8 mouse cellular contexts compared by ENCODE assay signal in the genomic region with DNA sequence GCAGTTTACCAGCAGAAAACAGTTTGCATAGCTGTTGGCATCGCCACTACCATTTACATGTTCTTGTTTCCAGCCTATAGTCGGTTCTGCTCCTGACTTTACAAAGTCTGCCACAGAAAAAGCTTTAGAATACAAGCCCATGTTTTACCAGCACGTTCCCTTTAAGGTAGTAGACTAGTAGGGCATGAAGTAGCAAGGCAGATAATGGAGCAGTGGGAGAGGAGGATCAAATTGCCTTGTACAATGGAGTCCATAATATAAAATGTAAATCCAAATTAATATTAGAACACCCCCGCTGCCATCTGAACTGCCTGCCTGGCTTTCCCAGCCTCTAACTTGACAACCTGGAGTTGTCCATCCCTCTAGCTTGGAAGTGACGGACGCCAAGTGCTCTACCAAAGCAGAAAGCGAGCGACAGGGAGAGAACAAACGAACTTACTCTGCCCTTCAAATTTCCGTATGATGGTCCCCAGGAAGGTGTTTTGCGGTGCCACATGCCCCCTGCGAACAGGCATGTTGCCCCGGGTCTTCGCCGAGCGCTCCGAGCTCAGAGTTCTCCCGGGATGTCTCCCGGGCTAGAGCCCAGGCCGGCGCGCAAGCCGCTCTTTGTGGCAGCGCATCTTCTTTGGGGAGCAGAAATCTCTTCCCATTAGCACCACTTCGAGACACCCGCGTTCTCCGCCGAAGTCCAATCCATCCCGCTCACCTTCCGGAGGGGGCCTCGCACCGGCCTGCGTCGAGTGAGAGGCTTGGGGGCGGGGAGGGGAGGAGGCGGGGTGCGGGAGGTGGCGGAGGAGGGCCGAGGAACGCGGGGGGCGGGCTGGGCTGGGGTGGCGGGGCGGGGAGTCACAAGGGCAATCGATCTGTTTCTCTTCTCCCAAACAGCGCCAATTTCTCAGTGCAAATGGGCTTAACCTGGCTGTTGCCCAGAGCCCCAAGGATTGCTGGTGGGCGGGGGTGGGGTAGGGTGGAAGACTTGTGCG. TPM values are rescaled to one million over a fixed set of nuclear protein-coding genes. Genes with fewer than 3 reads are reported as not detected.
A peak's percentile ranks its signal among the peaks of the same experiment; 100 is the strongest.
DNase-seq lines count a peak whose midpoint lies in the region; ATAC-seq and TF ChIP-seq lines count a peak whose summit lies in the region.

Kcnh7 (minus strand) TSS at position 725 of the 983 bp plus-strand sequence.

- H3K27ac ChIP-seq in ES-Bruce4 (ENCODE audit: insufficient read depth, low read length), result no peak within 1 kb of the TSS
- H3K27ac ChIP-seq in forebrain, embryonic 10.5 days, result peak within 1 kb of the TSS; percentile 53; the same call in 1 of the 2 replicates
- H3K27ac ChIP-seq in layer of hippocampus, adult 2 months, result peak within 1 kb of the TSS; percentile 84
- H3K27ac ChIP-seq in stomach, embryonic 16.5 days (ENCODE audit: low read length), result no peak within 1 kb of the TSS

- no peak for TF ChIP-seq POLR2A in ES-Bruce4 (IDR thresholded peaks at IDR 0.05; ENCODE audit: insufficient read depth, low read length)

- ATAC-seq in stomach, embryonic 16.5 days (ENCODE audit: insufficient read depth, low FRiP score), result peak; percentile 13; the same call in 1 of the 2 replicates

- DNase-seq in adrenal gland, postnatal 10 days, result peak; percentile 4
- DNase-seq in adrenal gland, postnatal 25 days, result no peak
- DNase-seq in forebrain, embryonic 10.5 days (ENCODE audit: extremely low spot score, low spot score), result peak; percentile 27
- DNase-seq in layer of hippocampus, adult 2 months (ENCODE audit: low spot score in 2 of 2), result peak; percentile 20 to 41
- DNase-seq in mesoderm, embryonic 11.5 days (ENCODE audit: low read depth, low spot score), result peak; percentile 25
- no peak for DNase-seq in urinary bladder, postnatal 10 days (ENCODE audit: low spot score)

- peak within 1 kb of the TSS; percentile 58 for H3K4me3 ChIP-seq in ES-Bruce4 (ENCODE audit: low read depth, low read length)
- H3K4me3 ChIP-seq in forebrain, embryonic 10.5 days, result peak within 1 kb of the TSS; percentile 67
- peak within 1 kb of the TSS; percentile 77 for H3K4me3 ChIP-seq in layer of hippocampus, adult 2 months
- peak within 1 kb of the TSS; percentile 46 for H3K4me3 ChIP-seq in stomach, embryonic 16.5 days (replicated peaks; ENCODE audit: low read length)

- 2% methylated on average over 46 of the region's 49 CpGs for WGBS in forebrain, embryonic 10.5 days
- WGBS in stomach, embryonic 16.5 days, result 2% methylated on average over 46 of the region's 49 CpGs

- no peaks in the 10 kb centered on the region for H3K4me1 ChIP-seq in ES-Bruce4 (ENCODE audit: control insufficient read depth, insufficient read depth, low read length)
- peaks cover 19% of the 10 kb centered on the region for H3K4me1 ChIP-seq in forebrain, embryonic 10.5 days
- H3K4me1 ChIP-seq in stomach, embryonic 16.5 days (ENCODE audit: control insufficient read depth, insufficient read depth, low read length), result peaks cover 2% of the 10 kb centered on the region; the same call in 1 of the 2 replicates

- peak within 1 kb of the TSS; percentile 40; the same call in 1 of the 2 replicates for H3K9ac ChIP-seq in ES-Bruce4 (ENCODE audit: low read depth, poor library complexity, severe bottlenecking)
- no peak within 1 kb of the TSS; the same call in 1 of the 2 replicates for H3K9ac ChIP-seq in stomach, embryonic 16.5 days (ENCODE audit: low read length)

- no peak for TF ChIP-seq EP300 in ES-Bruce4 (IDR thresholded peaks at IDR 0.05; ENCODE audit: insufficient read depth, low read depth, low read length)

- TF ChIP-seq CTCF in ES-Bruce4 (IDR thresholded peaks at IDR 0.05; ENCODE audit: low read depth, low read length), result no peak
- no peak for TF ChIP-seq CTCF in layer of hippocampus, adult 2 months (conservative IDR thresholded peaks at IDR 0.05)

- no peaks in the 10 kb centered on the region for H3K36me3 ChIP-seq in ES-Bruce4 (ENCODE audit: control insufficient read depth, insufficient read depth, low read length, poor library complexity, severe bottlenecking)
- no peaks in the 10 kb centered on the region for H3K36me3 ChIP-seq in forebrain, embryonic 10.5 days (replicated peaks)
- no peaks in the 10 kb centered on the region for H3K36me3 ChIP-seq in stomach, embryonic 16.5 days (ENCODE audit: control insufficient read depth, insufficient read depth, low read length)

- no peaks in the 10 kb centered on the region for H3K9me3 ChIP-seq in ES-Bruce4 (replicated peaks; ENCODE audit: control insufficient read depth, insufficient read depth, low read length, poor library complexity, severe bottlenecking)
- H3K9me3 ChIP-seq in forebrain, embryonic 10.5 days, result no peaks in the 10 kb centered on the region
- no peaks in the 10 kb centered on the region for H3K9me3 ChIP-seq in stomach, embryonic 16.5 days (replicated peaks; ENCODE audit: control insufficient read depth, low read length)

- peaks cover 2% of the 10 kb centered on the region; the same call in 1 of the 2 replicates for H3K27me3 ChIP-seq in ES-Bruce4 (ENCODE audit: control insufficient read depth, insufficient read depth, low read length, poor library complexity, severe bottlenecking)
- H3K27me3 ChIP-seq in forebrain, embryonic 10.5 days (ENCODE audit: poor library complexity, severe bottlenecking), result peaks cover 29% of the 10 kb centered on the region
- peaks cover 8% of the 10 kb centered on the region; the same call in 1 of the 2 replicates for H3K27me3 ChIP-seq in stomach, embryonic 16.5 days (ENCODE audit: control insufficient read depth, insufficient read depth, low read length)

- peak within 1 kb of the TSS; percentile 76 for H3K4me2 ChIP-seq in stomach, embryonic 16.5 days (ENCODE audit: low read depth, low read length)

RNA-seq across cellular contexts. Expression of gene Kcnh7, which starts in this region (rescaled TPM):
- under 1 TPM; 0.42 TPM for total RNA-seq in adrenal gland, postnatal 10 days (2021)
- total RNA-seq in adrenal gland, postnatal 25 days (2021), result not detected in 2 replicates
- polyA plus RNA-seq in ES-Bruce4 (2011; ENCODE audit: insufficient read depth, insufficient read length, low read depth, missing spikeins), result 0.27 TPM in 1 of 2 replicates, not detected in the other
- 0.22 and 0.41 TPM in 2 replicates for polyA plus RNA-seq in forebrain, embryonic 10.5 days (2016; fragmentation: Nextera tagmentation; extraction: Ambion mirVana)
- 10 to 100 TPM; 34.1 to 36.8 TPM for total RNA-seq in layer of hippocampus, adult 2 months (2021)
- 0.28 and 0.37 TPM in 2 replicates for polyA plus RNA-seq in stomach, embryonic 16.5 days (2015; fragmentation: Nextera tagmentation; extraction: Ambion mirVana)

Comparison
In these comparisons a context has a peak if more than half of its experiments do, and no peak if none do; other contexts are left out.
1. RNA of gene Kcnh7 (total RNA-seq): 34.1 to 36.8 TPM in layer of hippocampus, adult 2 months; 0.42 TPM in adrenal gland, postnatal 10 days and not detected in adrenal gland, postnatal 25 days; every median in the first group is over 10 times any median in the second.
2. Peak in DNase-seq in adrenal gland, postnatal 10 days; RNA of the gene not detected or under 1 TPM.
3. Peak in DNase-seq, H3K4me3 ChIP-seq and H3K27ac ChIP-seq in forebrain, embryonic 10.5 days; RNA of the gene not detected or under 1 TPM.
4. Peak in ATAC-seq, H3K4me3 ChIP-seq and H3K4me2 ChIP-seq in stomach, embryonic 16.5 days; RNA of the gene not detected or under 1 TPM.
5. DNase-seq: peak in layer of hippocampus, adult 2 months (2 of 2) and mesoderm, embryonic 11.5 days (single experiment); none in adrenal gland, postnatal 25 days (single experiment) and urinary bladder, postnatal 10 days (single experiment).
6. Peak in every context shown above with its lines, with median percentiles within 50 percentile points of each other: H3K4me3 ChIP-seq.